11 mouse cellular contexts compared by ENCODE assay signal in genomic region chr3:38697871-38698270, GRCm38 (mm10).
DNase-seq lines count a peak whose midpoint lies in the region; ATAC-seq and TF ChIP-seq lines count a peak whose summit lies in the region.
"Had no signal": no experiment of that assay in that cellular context is flagged by ENCODE, and none has a peak within 500 bp of the region (broad histone marks: within the 10 kb centered on the region; RNA-seq: fewer than 3 reads in every experiment).

No protein-coding gene starts in this region.

- H3K27me3 ChIP-seq in kidney, adult 2 months (replicated peaks; ENCODE audit: control insufficient read depth, insufficient read depth, low read length), result no peaks in the 10 kb centered on the region
- H3K27me3 ChIP-seq in forebrain, embryonic 10.5 days (ENCODE audit: poor library complexity, severe bottlenecking), result no peaks in the 10 kb centered on the region
- no peaks in the 10 kb centered on the region for H3K27me3 ChIP-seq in hindbrain, embryonic 13.5 days
- H3K27me3 ChIP-seq: megakaryocyte, embryonic 14.5 days had no signal

- no peak overlapping the region for H3K4me2 ChIP-seq in hindbrain, embryonic 13.5 days

- TF ChIP-seq POLR2A in kidney, adult 2 months (IDR thresholded peaks at IDR 0.05; ENCODE audit: low read depth, low read length), result no peak

- H3K4me1 ChIP-seq in kidney, adult 2 months (ENCODE audit: control insufficient read depth, insufficient read depth, low read length), result no peaks in the 10 kb centered on the region
- peaks cover 19% of the 10 kb centered on the region for H3K4me1 ChIP-seq in forebrain, embryonic 10.5 days
- H3K4me1 ChIP-seq in hindbrain, embryonic 13.5 days (replicated peaks), result peaks cover 13% of the 10 kb centered on the region
- H3K4me1 ChIP-seq: megakaryocyte, embryonic 14.5 days had no signal

- DNase-seq in kidney, postnatal 10 days, result peak; percentile 11
- no peak for DNase-seq in kidney, adult 2 months
- DNase-seq in forebrain, embryonic 10.5 days (ENCODE audit: extremely low spot score, low spot score), result peak; percentile 34
- peak; percentile 12 for DNase-seq in ovary, postnatal 14 days (ENCODE audit: low spot score)
- DNase-seq in layer of hippocampus, postnatal 14 days (ENCODE audit: low spot score in 2 of 2), result no peak
- no peak for DNase-seq in thymus, postnatal 36 days
- DNase-seq: adrenal gland, postnatal 36 days had no signal

- TF ChIP-seq CTCF in kidney, adult 2 months (conservative IDR thresholded peaks at IDR 0.05; ENCODE audit: insufficient read depth, insufficient read length, low read depth, low read length), result no peak

- H3K4me3 ChIP-seq in kidney, adult 2 months (ENCODE audit: insufficient read depth, low read depth, low read length), result no peak overlapping the region
- no peak overlapping the region for H3K4me3 ChIP-seq in forebrain, embryonic 10.5 days
- H3K4me3 ChIP-seq in hindbrain, embryonic 13.5 days, result no peak overlapping the region
- H3K4me3 ChIP-seq: left cerebral cortex, adult 2 months; megakaryocyte, embryonic 14.5 days had no signal

- peak; percentile 83 for ATAC-seq in hindbrain, embryonic 13.5 days (ENCODE audit: low FRiP score)
- ATAC-seq in cerebellum, adult (ENCODE audit: insufficient number of reproducible peaks, low FRiP score, low TSS enrichment), result no peak

- no peak overlapping the region for H3K9ac ChIP-seq in hindbrain, embryonic 13.5 days

- peaks cover 11% of the 10 kb centered on the region; the same call in 1 of the 2 replicates for H3K9me3 ChIP-seq in forebrain, embryonic 10.5 days
- 0 out of 2 replicates have a peak, but pooled peaks cover 6% of the 10 kb centered on the region for H3K9me3 ChIP-seq in hindbrain, embryonic 13.5 days

- no peaks in the 10 kb centered on the region for H3K36me3 ChIP-seq in kidney, adult 2 months (ENCODE audit: control insufficient read depth, insufficient read depth, low read length)
- H3K36me3 ChIP-seq in forebrain, embryonic 10.5 days (replicated peaks), result no peaks in the 10 kb centered on the region
- H3K36me3 ChIP-seq in hindbrain, embryonic 13.5 days, result no peaks in the 10 kb centered on the region

- 56% methylated on average over 8 of the region's 8 CpGs for WGBS in kidney, adult 2 months
- WGBS in forebrain, embryonic 10.5 days, result 23% methylated on average over 8 of the region's 8 CpGs
- 3% methylated on average over 8 of the region's 8 CpGs for WGBS in hindbrain, embryonic 13.5 days

- H3K27ac ChIP-seq in kidney, adult 2 months (ENCODE audit: insufficient read depth, low read depth, low read length), result no peak overlapping the region
- H3K27ac ChIP-seq in forebrain, embryonic 10.5 days, result peak overlapping the region; percentile 84
- peak overlapping the region; percentile 61; the same call in 1 of the 2 replicates for H3K27ac ChIP-seq in hindbrain, embryonic 13.5 days
- H3K27ac ChIP-seq: left cerebral cortex, adult 2 months had no signal

Comparison
In these comparisons a context has a peak if more than half of its experiments do, and no peak if none do; other contexts are left out.
1. DNase-seq: peak in kidney, postnatal 10 days (single experiment), forebrain, embryonic 10.5 days (single experiment) and ovary, postnatal 14 days (single experiment); none in kidney, adult 2 months (single experiment), layer of hippocampus, postnatal 14 days (0 of 2) and thymus, postnatal 36 days (0 of 2).